Comparison of ENCODE assay signal across 8 mouse cellular contexts in genomic region chr16:18621362-18622001, GRCm38 (mm10). TPM values are rescaled to one million over a fixed set of nuclear protein-coding genes. Genes with fewer than 3 reads are reported as not detected.
DNase-seq lines count a peak whose midpoint lies in the region; ATAC-seq and TF ChIP-seq lines count a peak whose summit lies in the region.

No protein-coding gene starts in this region.

- peaks cover 74% of the 10 kb centered on the region for H3K27me3 ChIP-seq in kidney, postnatal 0 days (ENCODE audit: insufficient read depth, low read length)
- H3K27me3 ChIP-seq in liver, embryonic 14.5 days (ENCODE audit: control insufficient read depth, insufficient read depth, low read length): peaks cover 78% of the 10 kb centered on the region

- TF ChIP-seq EP300 in liver, embryonic 14.5 days (IDR thresholded peaks at IDR 0.05; ENCODE audit: low read depth): no peak

- peaks cover 11% of the 10 kb centered on the region; the same call in 1 of the 2 replicates for H3K4me1 ChIP-seq in kidney, postnatal 0 days (replicated peaks; ENCODE audit: insufficient read depth, low read length)
- peaks cover 0 to 5% of the 10 kb centered on the region in 2 experiments; a peak in 2 of 4 replicates for H3K4me1 ChIP-seq in liver, embryonic 14.5 days (replicated peaks; ENCODE audit: control insufficient read depth in 2 of 2, insufficient read depth in 2 of 2, low read length in 1 of 2)

- no peaks in the 10 kb centered on the region for H3K36me3 ChIP-seq in kidney, postnatal 0 days (ENCODE audit: insufficient read depth, low read length)
- H3K36me3 ChIP-seq in liver, embryonic 14.5 days (replicated peaks; ENCODE audit: control insufficient read depth, insufficient read depth, low read depth): no peaks in the 10 kb centered on the region

- no peak for ATAC-seq in kidney, postnatal 0 days (replicated peaks; ENCODE audit: low FRiP score, low read depth)
- no peak for ATAC-seq in liver, embryonic 14.5 days (ENCODE audit: insufficient read depth)
- no peak for ATAC-seq in monocyte, adult 5-6 weeks (replicated peaks; ENCODE audit: insufficient number of reproducible peaks, low FRiP score, low TSS enrichment, poor library complexity, severe bottlenecking)

- H3K9ac ChIP-seq in kidney, postnatal 0 days (ENCODE audit: low read depth, low read length): no peak overlapping the region
- H3K9ac ChIP-seq in liver, embryonic 14.5 days (replicated peaks): no peak overlapping the region

- no peak overlapping the region for H3K27ac ChIP-seq in kidney, postnatal 0 days
- H3K27ac ChIP-seq in liver, embryonic 14.5 days: no peak overlapping the region

- H3K9me3 ChIP-seq in kidney, postnatal 0 days (replicated peaks; ENCODE audit: low read length): no peaks in the 10 kb centered on the region
- H3K9me3 ChIP-seq in liver, embryonic 14.5 days (ENCODE audit: control insufficient read depth, low read length): no peaks in the 10 kb centered on the region

- 12% methylated on average over 38 of the region's 38 CpGs for WGBS in kidney, postnatal 0 days
- WGBS in liver, embryonic 14.5 days (ENCODE audit: insufficient replicate concordance): 1% methylated on average over 38 of the region's 38 CpGs

- no peak for TF ChIP-seq CTCF in kidney, postnatal 0 days (IDR thresholded peaks at IDR 0.05; ENCODE audit: low read depth)
- TF ChIP-seq CTCF in liver, embryonic 14.5 days (IDR thresholded peaks at IDR 0.05; ENCODE audit: low read depth): no peak

- peak overlapping the region; percentile 84 for H3K4me2 ChIP-seq in kidney, postnatal 0 days (ENCODE audit: low read length)
- peak overlapping the region; percentile 43; the same call in 1 of the 2 replicates for H3K4me2 ChIP-seq in liver, embryonic 14.5 days (ENCODE audit: low read depth)

- DNase-seq in kidney, postnatal 0 days (ENCODE audit: low spot score): no peak
- DNase-seq in kidney, adult 18-20 months: no peak
- DNase-seq in cerebellum, postnatal 14 days: peak; percentile 34 to 54
- DNase-seq in heart, postnatal 4 days: peak; percentile 51
- no peak for DNase-seq in liver, embryonic 14.5 days (ENCODE audit: low read depth in 3 of 3, low spot score in 3 of 3)
- no peak for DNase-seq in ovary, adult 18-20 months (ENCODE audit: low spot score)
- no peak for DNase-seq in left cerebral cortex, adult 11 months (ENCODE audit: low spot score)

- peak overlapping the region; percentile 39 for H3K4me3 ChIP-seq in kidney, postnatal 0 days (replicated peaks; ENCODE audit: low read depth, low read length)
- H3K4me3 ChIP-seq in liver, embryonic 14.5 days (ENCODE audit: insufficient read depth in 1 of 2, low read depth in 2 of 2, low read length in 2 of 2): peak overlapping the region; percentile 2 to 29; a peak in 2 of 4 replicates

RNA-seq across cellular contexts. Expression of gene Gp1bb, which starts 0.7 kb away (rescaled TPM):
- 0.57 and 0.92 TPM in 2 replicates for polyA plus RNA-seq in kidney, postnatal 0 days (2015; fragmentation: Nextera tagmentation; extraction: Ambion mirVana)
- total RNA-seq in heart, postnatal 4 days (2021): 1 to 10 TPM in 1 of 2 experiments, under 1 TPM in 1; 0.32 to 1.1 TPM
- 15.0 and 27.9 TPM in 2 replicates for polyA plus RNA-seq in liver, embryonic 14.5 days (2012; rRNA removed)
- polyA plus RNA-seq in liver, embryonic 14.5 days (2014; fragmentation: Nextera tagmentation; extraction: Ambion mirVana): 23.6 and 32.2 TPM in 2 replicates
- total RNA-seq in monocyte, adult 5-6 weeks (2017): 2.5 to 12.9 TPM in 2 of 3 replicates, not detected in the other

RNA-seq across cellular contexts. Expression of gene Gm49601, which starts 4.7 kb away (rescaled TPM):
- polyA plus RNA-seq in kidney, postnatal 0 days (2015; fragmentation: Nextera tagmentation; extraction: Ambion mirVana): 1.3 and 2.0 TPM in 2 replicates
- 1 to 10 TPM; 4.0 to 5.1 TPM for total RNA-seq in heart, postnatal 4 days (2021)
- polyA plus RNA-seq in liver, embryonic 14.5 days (2012; rRNA removed): 0.54 and 0.63 TPM in 2 replicates
- not detected in 2 replicates for polyA plus RNA-seq in liver, embryonic 14.5 days (2014; fragmentation: Nextera tagmentation; extraction: Ambion mirVana)
- 1.0 to 7.6 TPM in 2 of 3 replicates, not detected in the other for total RNA-seq in monocyte, adult 5-6 weeks (2017)

RNA-seq across cellular contexts. Expression of gene Sept5, which starts 8.3 kb away (rescaled TPM):
- polyA plus RNA-seq in kidney, postnatal 0 days (2015; fragmentation: Nextera tagmentation; extraction: Ambion mirVana): 10.4 and 12.0 TPM in 2 replicates
- 10 to 100 TPM; 10.4 to 15.2 TPM for total RNA-seq in heart, postnatal 4 days (2021)
- 2.0 and 2.2 TPM in 2 replicates for polyA plus RNA-seq in liver, embryonic 14.5 days (2012; rRNA removed)
- polyA plus RNA-seq in liver, embryonic 14.5 days (2014; fragmentation: Nextera tagmentation; extraction: Ambion mirVana): 1.6 and 1.9 TPM in 2 replicates
- 1.5 to 6.3 TPM (median 4.2 TPM) in 3 replicates for total RNA-seq in monocyte, adult 5-6 weeks (2017)

RNA-seq across cellular contexts. Expression of gene Tbx1, which starts 31.0 kb away (rescaled TPM):
- polyA plus RNA-seq in kidney, postnatal 0 days (2015; fragmentation: Nextera tagmentation; extraction: Ambion mirVana): 0.23 and 0.32 TPM in 2 replicates
- under 1 TPM; 0.55 to 0.68 TPM for total RNA-seq in heart, postnatal 4 days (2021)
- polyA plus RNA-seq in liver, embryonic 14.5 days (2012; rRNA removed): 0.02 TPM in 1 of 2 replicates, not detected in the other
- polyA plus RNA-seq in liver, embryonic 14.5 days (2014; fragmentation: Nextera tagmentation; extraction: Ambion mirVana): not detected in 2 replicates
- total RNA-seq in monocyte, adult 5-6 weeks (2017): not detected in 3 replicates

Comparison
In these comparisons a context has a peak if more than half of its experiments do, and no peak if none do; other contexts are left out.
1. DNase-seq: peak in cerebellum, postnatal 14 days (2 of 2) and heart, postnatal 4 days (single experiment); none in kidney, postnatal 0 days (single experiment), kidney, adult 18-20 months (single experiment), liver, embryonic 14.5 days (0 of 3), ovary, adult 18-20 months (single experiment) and left cerebral cortex, adult 11 months (single experiment).